Mouse (Mus musculus): ENCODE measurements around the gene Exoc7.

Exoc7 gene

GRCm38 (mm10) chr11:116245616-116246015 is 61.4 kb downstream of the Exoc7 start:
- in situ Hi-C loops (cut with MboI, MseI) = no loop called here

DNA sequence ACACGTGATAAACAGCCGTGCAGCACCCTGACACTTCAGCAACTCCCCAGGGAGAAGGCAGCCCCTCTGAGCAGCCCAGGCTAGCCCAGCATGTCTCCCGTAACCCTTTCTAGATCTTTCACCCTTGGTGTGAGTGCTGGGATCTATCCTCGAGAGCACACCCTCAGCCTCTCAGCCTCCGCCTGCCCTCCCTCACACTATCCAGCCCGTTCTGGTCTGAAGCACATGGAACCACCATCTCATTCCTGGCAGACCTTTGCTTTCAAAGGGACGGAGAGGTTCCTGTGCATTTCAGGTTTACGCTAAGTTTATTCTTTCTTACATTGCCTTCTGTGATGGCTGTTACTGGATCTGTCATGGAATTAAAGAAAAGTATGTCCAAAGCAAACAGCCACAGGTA is 62.5 kb downstream of the Exoc7 start:
- in situ Hi-C loops (cut with MboI, MseI) = no loop called here

- in situ Hi-C loops (cut with MboI, MseI) = no loop called here
These were observed 65.2 kb downstream of the Exoc7 start for GRCm38 (mm10) chr11:116241744-116242235.

DNA sequence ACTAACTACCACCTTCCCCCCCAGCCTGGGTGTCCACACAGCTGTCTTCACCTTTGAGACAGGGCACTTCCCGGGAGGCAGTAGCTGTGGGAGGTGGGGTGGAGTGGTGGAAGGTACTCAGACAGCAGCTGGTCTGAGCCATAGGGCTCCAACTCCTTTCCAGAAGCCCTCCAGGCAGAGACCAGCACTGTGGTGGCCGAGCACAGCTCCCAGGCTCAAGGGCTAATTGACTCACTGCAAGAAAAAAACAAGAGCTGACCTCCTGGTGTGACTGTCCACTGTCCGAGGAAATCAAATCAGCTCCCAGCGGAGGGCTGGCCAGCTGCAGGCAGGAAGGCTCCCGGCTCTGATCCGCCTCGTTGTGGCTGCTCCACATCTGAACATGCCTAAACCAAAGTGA is 67.2 kb downstream of the Exoc7 start:
- in situ Hi-C loops (cut with MboI, MseI) = no loop called here
